Mouse (Mus musculus) neural tube, embryonic 10.5 days (tissue): ENCODE measurements around the gene Klf15.

ENCODE experiments used
- DNase-seq: peaks from one replicate; pipeline ENCODE4 v3.0.0-alpha.2; 2017; ENCODE audit warnings: low spot score; ENCODE audit errors: extremely low spot score

The Klf15 gene

GRCm38 (mm10) chr6:90491956-90492744 is 29.8 kb downstream of the Klf15 start:
- no peak for DNase-seq

- DNase-seq, result no peak
Observed at GRCm38 (mm10) chr6:90494155-90494554, 31.8 kb downstream of the Klf15 start.

GRCm38 (mm10) chr6:90494566-90494965 is 32.2 kb downstream of the Klf15 start:
- DNase-seq, result no peak

GRCm38 (mm10) chr6:90495282-90495912 is 33.0 kb downstream of the Klf15 start:
- DNase-seq, result no peak

GRCm38 (mm10) chr6:90496217-90496616 is 33.8 kb downstream of the Klf15 start:
- DNase-seq, result no peak

GRCm38 (mm10) chr6:90499509-90499908 is 37.1 kb downstream of the Klf15 start:
- DNase-seq, result no peak

- DNase-seq, result no peak
Observed at GRCm38 (mm10) chr6:90501222-90501940, 39.0 kb downstream of the Klf15 start.

- DNase-seq, result no peak
Observed at GRCm38 (mm10) chr6:90505906-90506305, 43.5 kb downstream of the Klf15 start.

- DNase-seq, result peak; percentile 17
Observed at GRCm38 (mm10) chr6:90506673-90507311, 44.4 kb downstream of the Klf15 start.

GRCm38 (mm10) chr6:90507443-90507842 is 45.1 kb downstream of the Klf15 start:
- no peak for DNase-seq

- peak; percentile 18 for DNase-seq
Observed at GRCm38 (mm10) chr6:90508197-90508624, 45.8 kb downstream of the Klf15 start.

GRCm38 (mm10) chr6:90509085-90509484 is 46.7 kb downstream of the Klf15 start:
- no peak for DNase-seq

GRCm38 (mm10) chr6:90512416-90512815 is 50.0 kb downstream of the Klf15 start:
- DNase-seq, result no peak

- no peak for DNase-seq
Observed at GRCm38 (mm10) chr6:90513074-90513856, 50.9 kb downstream of the Klf15 start.

- DNase-seq, result no peak
Observed at GRCm38 (mm10) chr6:90514369-90514768, 52.0 kb downstream of the Klf15 start.

GRCm38 (mm10) chr6:90514883-90515405 is 52.6 kb downstream of the Klf15 start:
- peak; percentile 87 for DNase-seq

- no peak for DNase-seq
Observed at GRCm38 (mm10) chr6:90518892-90519291, 56.5 kb downstream of the Klf15 start.

- no peak for DNase-seq
Observed at GRCm38 (mm10) chr6:90519375-90519774, 57.0 kb downstream of the Klf15 start.
